Mouse (Mus musculus) cerebellum, postnatal 25 days (tissue): ENCODE measurements at regions not wholly inside any gene's neighbourhood (a gene's known extent, or its start where the extent isn't known, plus 50 kb on each side); places are given as distances from the start of the nearest gene placed in this dataset.
"Not testable (repeated sequence)": the region's sequence is repeated elsewhere in the genome, so short reads cannot be mapped to it uniquely, and the experiment has no call there.

ENCODE experiments used
- DNase-seq, 2 experiments: peaks; one replicate each; pipeline ENCODE4 v3.0.0; 2021; ENCODE audit warnings: mixed read lengths in 2 of 2

- no peak for DNase-seq
Observed at GRCm38 (mm10) chr14:47935401-47935800, 185.2 kb upstream of the Peli2 start.

- DNase-seq = peak; percentile 13 to 37
Observed at GRCm38 (mm10) chr14:47937081-47937651, 183.5 kb upstream of the Peli2 start.

GRCm38 (mm10) chr14:47939781-47940590 lies 180.6 kb upstream of the Peli2 start:
- no peak for DNase-seq

- no peak for DNase-seq
Observed at GRCm38 (mm10) chr14:47942671-47943070, 178.0 kb upstream of the Peli2 start.

- no peak for DNase-seq
Observed at GRCm38 (mm10) chr14:47944595-47944994, 176.0 kb upstream of the Peli2 start.

GRCm38 (mm10) chr14:47951041-47951440 lies 169.6 kb upstream of the Peli2 start:
- DNase-seq = no peak

- DNase-seq = no peak
Observed at GRCm38 (mm10) chr14:47958171-47958570, 162.5 kb upstream of the Peli2 start.

- DNase-seq = no peak
Observed at GRCm38 (mm10) chr14:47959366-47960280, 161.0 kb upstream of the Peli2 start.

GRCm38 (mm10) chr14:47964806-47965205 lies 155.8 kb upstream of the Peli2 start:
- not testable (repeated sequence) for DNase-seq

- no peak for DNase-seq
Observed at GRCm38 (mm10) chr14:47969871-47970270, 150.8 kb upstream of the Peli2 start.

- DNase-seq = not testable (repeated sequence)
Observed at GRCm38 (mm10) chr14:47973161-47973560, 147.5 kb upstream of the Peli2 start.

- no peak for DNase-seq
Observed at GRCm38 (mm10) chr14:47982993-47983740, 137.5 kb upstream of the Peli2 start.

- no peak for DNase-seq
Observed at GRCm38 (mm10) chr14:47986483-47986882, 134.1 kb upstream of the Peli2 start.

- no peak for DNase-seq
Observed at GRCm38 (mm10) chr14:47986941-47987340, 133.7 kb upstream of the Peli2 start.

- DNase-seq = no peak
Observed at GRCm38 (mm10) chr14:47987392-47988075, 133.1 kb upstream of the Peli2 start.

- no peak for DNase-seq
Observed at GRCm38 (mm10) chr14:47988131-47988530, 132.5 kb upstream of the Peli2 start.

- peak; percentile 68 to 81 for DNase-seq
Observed at GRCm38 (mm10) chr14:47989315-47989714, 131.3 kb upstream of the Peli2 start.

- DNase-seq = no peak
Observed at GRCm38 (mm10) chr14:47990716-47991115, 129.9 kb upstream of the Peli2 start.

GRCm38 (mm10) chr14:47991546-47991945 lies 129.1 kb upstream of the Peli2 start:
- peak; percentile 48 to 66 for DNase-seq

GRCm38 (mm10) chr14:47992091-47992490 lies 128.5 kb upstream of the Peli2 start:
- no peak for DNase-seq

GRCm38 (mm10) chr14:47992851-47993250 lies 127.8 kb upstream of the Peli2 start:
- no peak for DNase-seq

- no peak for DNase-seq
Observed at GRCm38 (mm10) chr14:47998936-47999335, 121.7 kb upstream of the Peli2 start.
